Mouse (Mus musculus) lung, embryonic 15.5 days (tissue): ENCODE measurements around the gene Dnaic1. TPM values are rescaled to one million over a fixed set of nuclear protein-coding genes. Genes with fewer than 3 reads are reported as not detected.

ENCODE experiments used
- ATAC-seq: fragments of 200-750 bp; cut with Nextera tagmentation; 2 replicates; pipeline ENCODE4 v1.8.0; 2017; ENCODE audit warnings: moderate number of reproducible peaks, borderline replicate concordance; ENCODE audit not compliant: low FRiP score, low TSS enrichment; ENCODE audit errors: extremely low read depth
- H3K27ac ChIP-seq: fragments of 300-500 bp; sonication (generic); 2 replicates; pipeline ENCODE4 v1.5.1; 2015; ENCODE audit warnings: moderate library complexity, mild to moderate bottlenecking, inconsistent platforms
- H3K27me3 ChIP-seq: fragments of 300-500 bp; sonication (generic); 2 replicates; pipeline ENCODE4 v1.6.1; 2015; ENCODE audit warnings: inconsistent platforms
- H3K36me3 ChIP-seq: fragments of 300-500 bp; sonication (generic); 2 replicates; pipeline ENCODE4 v1.6.1; 2015; ENCODE audit warnings: inconsistent platforms
- H3K4me1 ChIP-seq: fragments of 300-500 bp; sonication (generic); 2 replicates; pipeline ENCODE4 v1.6.1; 2015; ENCODE audit warnings: inconsistent platforms
- H3K4me2 ChIP-seq: fragments of 300-500 bp; sonication (generic); 2 replicates; pipeline ENCODE4 v1.6.1; 2015; ENCODE audit warnings: inconsistent platforms, mild to moderate bottlenecking, moderate library complexity
- H3K4me3 ChIP-seq: fragments of 300-500 bp; sonication (generic); 2 replicates; pipeline ENCODE4 v1.5.1; 2015; ENCODE audit warnings: mild to moderate bottlenecking, inconsistent platforms
- H3K9ac ChIP-seq: fragments of 300-500 bp; sonication (generic); 2 replicates; pipeline ENCODE4 v1.6.1; 2015; ENCODE audit warnings: inconsistent platforms
- H3K9me3 ChIP-seq: fragments of 300-500 bp; sonication (generic); 2 replicates; pipeline ENCODE4 v1.6.1; 2016; ENCODE audit warnings: inconsistent platforms
- WGBS: fragments of 180-500 bp; shearing (Covaris S2); methylation state at CpG from one replicate; pipeline ENCODE4 v1.1.7; 2015; 5-methylcytosine and 5-hydroxymethylcytosine counted together
- polyA plus RNA-seq: library from polyadenylated mRNA; unstranded; fragments of >200 nt; fragmentation: Nextera tagmentation; extraction: Ambion mirVana; gene quantifications from 2 replicates; pipeline ENCODE4 v1.2.1, GENCODE M21; 2015

Gene Dnaic1
- 2.9 and 3.3 TPM in 2 replicates for polyA plus RNA-seq

DNA sequence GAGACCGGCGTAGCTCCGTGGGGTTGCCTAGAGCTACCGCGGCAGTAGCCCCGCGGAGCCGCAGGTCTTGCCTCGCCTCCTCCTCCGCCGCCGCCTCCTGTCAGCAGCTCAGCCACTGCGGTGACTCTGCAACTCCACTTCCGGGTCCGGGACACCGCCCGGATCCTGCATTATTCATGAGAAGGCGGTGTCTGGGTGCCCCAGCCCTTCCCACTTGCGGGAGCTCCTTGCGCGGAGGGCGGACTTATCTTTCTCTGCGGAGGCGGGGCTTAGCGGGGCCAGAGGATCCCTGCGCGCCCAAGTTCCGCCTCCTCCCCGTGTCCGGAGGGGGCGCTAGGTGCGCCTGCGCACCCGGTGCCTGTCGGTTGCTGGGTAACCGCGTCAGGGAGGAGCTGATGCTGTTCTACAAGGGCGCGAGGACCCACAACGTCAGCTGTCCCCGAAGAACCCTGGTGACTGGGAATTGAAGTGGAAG lies at the start of gene Dnaic1, which contains the start of gene Fam219a:
Dnaic1 (plus strand) TSS at position 365 of the 475 bp plus-strand sequence.
Fam219a (minus strand) TSS at position 128 of the 475 bp plus-strand sequence.
- WGBS, result under 1% methylated on average over 41 of the region's 41 CpGs
- H3K27ac ChIP-seq, result peak within 1 kb of the TSS; percentile 46
- ATAC-seq, result peak; percentile 98

DNA sequence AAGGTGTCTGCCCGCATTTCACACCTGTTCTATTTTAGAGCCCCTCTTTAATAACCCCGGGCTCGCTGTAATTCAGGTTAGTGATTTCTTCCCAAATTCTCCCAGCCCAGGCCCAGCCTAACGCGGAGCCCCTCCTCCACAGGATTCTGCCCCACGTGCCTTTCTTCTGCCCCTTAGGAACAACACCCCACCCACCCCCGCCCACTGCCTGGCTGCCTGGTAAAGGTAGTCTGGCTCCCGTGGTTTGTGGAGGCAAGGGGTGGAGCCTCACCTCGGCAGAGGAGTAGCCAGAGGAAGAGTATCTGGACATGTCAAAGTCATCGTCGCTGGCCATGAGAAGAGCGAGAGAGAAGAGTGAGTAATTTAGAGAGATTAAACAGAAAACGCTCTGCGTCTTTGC lies 48.9 kb upstream of the Dnaic1 start:
- H3K9ac ChIP-seq, result no peak overlapping the region
- no peak overlapping the region for H3K27ac ChIP-seq
- WGBS, result 34% methylated on average over 14 of the region's 14 CpGs
- H3K4me2 ChIP-seq, result no peak overlapping the region
- ATAC-seq, result no peak
- no peaks in the 10 kb centered on the region for H3K9me3 ChIP-seq
- no peak overlapping the region for H3K4me3 ChIP-seq
- no peaks in the 10 kb centered on the region for H3K36me3 ChIP-seq
- H3K27me3 ChIP-seq, result no peaks in the 10 kb centered on the region; the same call in 1 of the 2 replicates
- H3K4me1 ChIP-seq, result 0 out of 2 replicates have a peak, but pooled peaks cover 4% of the 10 kb centered on the region

More for the DNA sequence above, at the start of gene Dnaic1, which contains the start of gene Fam219a:
- Histone ChIP-seq H3K27me3 (peaks cover 4% of the 10 kb centered on the region; the same call in 1 of the 2 replicates), H3K9me3 (no peaks in the 10 kb centered on the region), H3K9ac (peak within 1 kb of the TSS; percentile 65), H3K4me1 (peaks cover 16% of the 10 kb centered on the region), H3K36me3 (no peaks in the 10 kb centered on the region), H3K4me2 (peak within 1 kb of the TSS; percentile 97), H3K4me3 (peak within 1 kb of the TSS; percentile 84)

DNA sequence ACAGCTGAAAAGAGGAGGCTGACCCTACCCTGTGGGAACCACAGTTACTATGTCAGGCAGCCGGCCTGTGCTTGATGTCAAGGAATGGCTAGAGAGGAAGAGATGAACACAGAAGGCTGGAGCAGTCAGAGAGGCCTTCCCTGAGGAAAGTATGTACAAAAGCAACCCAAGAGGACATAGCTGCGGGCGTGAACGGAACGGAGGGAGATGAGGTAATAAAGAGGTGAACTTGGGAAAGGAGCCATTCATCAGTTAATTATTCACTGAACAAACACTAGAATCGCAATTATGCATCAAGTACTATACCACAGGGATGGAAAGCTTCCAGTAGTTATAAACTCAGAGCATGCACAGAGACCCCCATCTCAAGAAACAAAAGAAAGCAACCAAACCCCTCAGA lies 47.4 kb upstream of the Dnaic1 start:
- H3K4me1 ChIP-seq, result 0 out of 2 replicates have a peak, but pooled peaks cover 4% of the 10 kb centered on the region
- H3K4me2 ChIP-seq, result no peak overlapping the region
- H3K36me3 ChIP-seq, result no peaks in the 10 kb centered on the region
- no peaks in the 10 kb centered on the region; the same call in 1 of the 2 replicates for H3K27me3 ChIP-seq
- no peak for ATAC-seq
- H3K9ac ChIP-seq, result no peak overlapping the region
- H3K27ac ChIP-seq, result no peak overlapping the region
- WGBS, result 54% methylated on average over 6 of the region's 6 CpGs
- no peaks in the 10 kb centered on the region for H3K9me3 ChIP-seq
- no peak overlapping the region for H3K4me3 ChIP-seq

- 42% methylated on average over 5 of the region's 5 CpGs for WGBS
- H3K27ac ChIP-seq, result no peak overlapping the region
- ATAC-seq, result no peak
- H3K9ac ChIP-seq, result no peak overlapping the region
- no peak overlapping the region for H3K4me3 ChIP-seq
- H3K36me3 ChIP-seq, result no peaks in the 10 kb centered on the region
- H3K4me2 ChIP-seq, result no peak overlapping the region
- H3K9me3 ChIP-seq, result no peaks in the 10 kb centered on the region
- H3K4me1 ChIP-seq, result 0 out of 2 replicates have a peak, but pooled peaks cover 4% of the 10 kb centered on the region
- H3K27me3 ChIP-seq, result no peaks in the 10 kb centered on the region; the same call in 1 of the 2 replicates
Measured at GRCm38 (mm10) chr4:41522788-41523187, 46.8 kb upstream of the Dnaic1 start.

- Histone ChIP-seq H3K4me2 (no peak overlapping the region), H3K4me1 (peaks cover 8% of the 10 kb centered on the region; the same call in 1 of the 2 replicates), H3K27ac (no peak overlapping the region), H3K4me3 (no peak overlapping the region), H3K9me3 (no peaks in the 10 kb centered on the region), H3K36me3 (no peaks in the 10 kb centered on the region), H3K27me3 (no peaks in the 10 kb centered on the region; the same call in 1 of the 2 replicates), H3K9ac (no peak overlapping the region)
- whole genome bisulfite sequencing, result 70% methylated on average over 7 of the region's 7 CpGs
- no peak for ATAC-seq
Measured at GRCm38 (mm10) chr4:41523839-41524238, 45.7 kb upstream of the Dnaic1 start.

GRCm38 (mm10) chr4:41524829-41525228 lies 44.7 kb upstream of the Dnaic1 start:
- no peaks in the 10 kb centered on the region; the same call in 1 of the 2 replicates for H3K27me3 ChIP-seq

GRCm38 (mm10) chr4:41526553-41526952 lies 43.0 kb upstream of the Dnaic1 start:
- no peak overlapping the region for H3K4me3 ChIP-seq
- 60% methylated on average over 7 of the region's 7 CpGs for WGBS
- H3K36me3 ChIP-seq, result no peaks in the 10 kb centered on the region
- H3K4me2 ChIP-seq, result no peak overlapping the region
- peaks cover 11% of the 10 kb centered on the region; the same call in 1 of the 2 replicates for H3K4me1 ChIP-seq
- H3K9ac ChIP-seq, result no peak overlapping the region
- H3K27ac ChIP-seq, result no peak overlapping the region
- no peaks in the 10 kb centered on the region; the same call in 1 of the 2 replicates for H3K27me3 ChIP-seq
- H3K9me3 ChIP-seq, result no peaks in the 10 kb centered on the region
- no peak for ATAC-seq

More at GRCm38 (mm10) chr4:41524829-41525228, 44.7 kb upstream of the Dnaic1 start:
- no peak overlapping the region for H3K4me2 ChIP-seq
- H3K27ac ChIP-seq, result no peak overlapping the region
- H3K36me3 ChIP-seq, result no peaks in the 10 kb centered on the region
- no peaks in the 10 kb centered on the region for H3K9me3 ChIP-seq
- WGBS, result 71% methylated on average over 9 of the region's 9 CpGs
- H3K4me3 ChIP-seq, result no peak overlapping the region
- ATAC-seq, result no peak
- H3K9ac ChIP-seq, result no peak overlapping the region
- H3K4me1 ChIP-seq, result peaks cover 11% of the 10 kb centered on the region; the same call in 1 of the 2 replicates

DNA sequence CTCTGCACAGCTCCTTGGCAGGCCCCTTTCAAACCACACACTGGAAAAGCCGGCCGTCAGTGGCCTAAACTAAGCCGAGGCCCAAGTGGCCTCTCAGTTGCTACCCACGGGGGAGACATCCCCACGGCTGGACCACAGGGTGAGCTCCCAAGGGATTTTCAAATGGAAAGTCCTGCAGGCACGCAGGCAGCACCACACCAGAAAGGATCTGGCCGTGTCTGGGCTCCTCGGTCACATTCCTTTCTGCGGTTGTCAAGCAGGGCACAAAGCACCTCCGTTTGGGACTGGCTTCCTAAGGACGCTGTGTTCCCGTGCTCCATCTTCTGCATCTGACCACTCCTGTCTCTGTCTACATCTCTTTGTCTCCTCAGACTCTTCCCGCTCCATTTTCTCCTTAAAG lies 42.5 kb upstream of the Dnaic1 start:
- Histone ChIP-seq H3K27me3 (no peaks in the 10 kb centered on the region; the same call in 1 of the 2 replicates), H3K36me3 (no peaks in the 10 kb centered on the region), H3K4me3 (no peak overlapping the region), H3K9ac (no peak overlapping the region), H3K27ac (no peak overlapping the region), H3K4me2 (no peak overlapping the region), H3K9me3 (no peaks in the 10 kb centered on the region), H3K4me1 (peaks cover 11% of the 10 kb centered on the region; the same call in 1 of the 2 replicates)
- 49% methylated on average over 13 of the region's 13 CpGs for WGBS
- no peak for ATAC-seq

GRCm38 (mm10) chr4:41527996-41528395 lies 41.6 kb upstream of the Dnaic1 start:
- H3K4me3 ChIP-seq, result no peak overlapping the region
- no peak overlapping the region for H3K9ac ChIP-seq
- no peak for ATAC-seq
- no peak overlapping the region for H3K4me2 ChIP-seq
- H3K9me3 ChIP-seq, result no peaks in the 10 kb centered on the region
- H3K4me1 ChIP-seq, result peaks cover 7% of the 10 kb centered on the region; the same call in 1 of the 2 replicates
- H3K27me3 ChIP-seq, result no peaks in the 10 kb centered on the region; the same call in 1 of the 2 replicates
- H3K27ac ChIP-seq, result no peak overlapping the region
- WGBS, result 14% methylated on average over 8 of the region's 8 CpGs
- H3K36me3 ChIP-seq, result no peaks in the 10 kb centered on the region

- H3K4me3 ChIP-seq, result no peak overlapping the region
- 19% methylated on average over 6 of the region's 6 CpGs for WGBS
- no peak overlapping the region for H3K27ac ChIP-seq
- peaks cover 7% of the 10 kb centered on the region; the same call in 1 of the 2 replicates for H3K4me1 ChIP-seq
- no peaks in the 10 kb centered on the region for H3K9me3 ChIP-seq
- no peak for ATAC-seq
- no peak overlapping the region for H3K9ac ChIP-seq
- no peak overlapping the region for H3K4me2 ChIP-seq
- H3K36me3 ChIP-seq, result no peaks in the 10 kb centered on the region
- H3K27me3 ChIP-seq, result no peaks in the 10 kb centered on the region
Measured at GRCm38 (mm10) chr4:41532420-41532819, 37.2 kb upstream of the Dnaic1 start.

- H3K4me3 ChIP-seq, result no peak overlapping the region
- H3K4me2 ChIP-seq, result no peak overlapping the region
- no peaks in the 10 kb centered on the region for H3K9me3 ChIP-seq
- no peaks in the 10 kb centered on the region for H3K4me1 ChIP-seq
- no peaks in the 10 kb centered on the region for H3K36me3 ChIP-seq
- H3K27me3 ChIP-seq, result no peaks in the 10 kb centered on the region
- no peak overlapping the region for H3K9ac ChIP-seq
- 66% methylated on average over 5 of the region's 5 CpGs for WGBS
- no peak overlapping the region for H3K27ac ChIP-seq
- no peak for ATAC-seq
Measured at GRCm38 (mm10) chr4:41534866-41535265, 34.7 kb upstream of the Dnaic1 start.

GRCm38 (mm10) chr4:41542136-41542535 lies 27.4 kb upstream of the Dnaic1 start:
- Histone ChIP-seq H3K27me3 (no peaks in the 10 kb centered on the region), H3K27ac (no peak overlapping the region), H3K4me2 (no peak overlapping the region), H3K4me3 (no peak overlapping the region), H3K4me1 (no peaks in the 10 kb centered on the region), H3K9me3 (no peaks in the 10 kb centered on the region), H3K9ac (no peak overlapping the region), H3K36me3 (no peaks in the 10 kb centered on the region)
- no peak for ATAC-seq
- WGBS, result 65% methylated on average over 8 of the region's 8 CpGs
